Mouse (Mus musculus): ENCODE data around the gene Snrk. TPM values are rescaled to one million over a fixed set of nuclear protein-coding genes. Genes with fewer than 3 reads are reported as not detected.

Gene Snrk
- total and polyA plus RNA-seq, 3 experiments = 9.1 to 446 (median 10.7) TPM

DNA sequence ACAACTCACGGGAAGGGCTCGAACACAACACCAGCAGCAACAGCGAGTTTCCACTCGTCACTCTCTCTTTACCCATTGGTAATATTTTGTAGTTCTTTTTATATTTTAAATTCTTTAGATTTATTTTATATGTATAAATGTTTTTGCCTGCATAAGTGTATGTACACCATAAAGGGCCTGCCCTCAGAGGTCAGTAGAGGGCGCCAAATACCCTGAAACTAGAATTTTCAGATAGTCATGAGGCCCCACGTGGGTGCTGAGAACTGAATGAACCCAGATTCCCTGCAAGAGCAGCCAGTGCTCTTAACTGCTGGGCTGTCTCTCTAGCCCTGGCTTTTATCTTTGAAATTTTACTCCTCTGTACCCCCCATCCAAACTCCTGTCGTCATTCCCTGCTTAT, 87.4 kb downstream of the Snrk start:
- no peak for TF ChIP-seq MEF2A (IDR thresholded peaks at IDR 0.05; ENCODE audit: extremely low read depth, insufficient replicate concordance, low read depth, low read length, poor library complexity, severe bottlenecking)
- no peak for TF ChIP-seq SIN3A (IDR thresholded peaks at IDR 0.05; ENCODE audit: low read length)
- no peak for TF ChIP-seq E2F4 (IDR thresholded peaks at IDR 0.05; ENCODE audit: borderline replicate concordance, low read depth, low read length)
- 0 out of 2 replicates have a peak, but pooled peaks have one; percentile 8 for TF ChIP-seq USF1 (IDR thresholded peaks at IDR 0.05; ENCODE audit: low read depth, low read length)
- TF ChIP-seq TCF12 (IDR thresholded peaks at IDR 0.05; ENCODE audit: low read depth, low read length) = no peak
- TF ChIP-seq UBTF (IDR thresholded peaks at IDR 0.05; ENCODE audit: borderline replicate concordance, insufficient read depth, low read depth, low read length) = no peak
- no peak for TF ChIP-seq KAT2A (conservative IDR thresholded peaks at IDR 0.05; ENCODE audit: low read depth, low read length)
- TF ChIP-seq USF2 (IDR thresholded peaks at IDR 0.05; ENCODE audit: borderline replicate concordance in 1 of 2, insufficient read depth in 1 of 2, low read depth in 1 of 2, low read length in 2 of 2) = no peak
- TF ChIP-seq NRF1 (IDR thresholded peaks at IDR 0.05; ENCODE audit: insufficient read depth, low read depth, low read length, poor library complexity, severe bottlenecking) = no peak
- TF ChIP-seq MXI1 (IDR thresholded peaks at IDR 0.05; ENCODE audit: low read depth, low read length) = no peak
- TF ChIP-seq MYB (IDR thresholded peaks at IDR 0.05; ENCODE audit: low read depth, low read length) = no peak
- peak; percentile 29 to 51 (median 39); a peak in 4 of 6 replicates for TF ChIP-seq CTCF (IDR thresholded peaks at IDR 0.05 in 2 of 3, conservative IDR thresholded peaks at IDR 0.05 in 1 of 3; ENCODE audit: control insufficient read depth in 1 of 3, insufficient read depth in 1 of 3, low read depth in 2 of 3, low read length in 3 of 3, poor library complexity in 1 of 3, severe bottlenecking in 1 of 3)
- no peak for TF ChIP-seq MYC (IDR thresholded peaks at IDR 0.05; ENCODE audit: low read depth, low read length)
- TF ChIP-seq MAFK (IDR thresholded peaks at IDR 0.05; ENCODE audit: borderline replicate concordance, low read depth, low read length) = no peak
- no peak for TF ChIP-seq MAZ (IDR thresholded peaks at IDR 0.05; ENCODE audit: low read depth, low read length)
- no peak for TF ChIP-seq CHD1 (IDR thresholded peaks at IDR 0.05; ENCODE audit: low read depth, low read length)
- TF ChIP-seq ELF1 (IDR thresholded peaks at IDR 0.05; ENCODE audit: low read depth, low read length) = no peak
- TF ChIP-seq SMC3 (IDR thresholded peaks at IDR 0.05; ENCODE audit: low read depth, low read length) = no peak
- no peak for TF ChIP-seq POLR2AphosphoS2 (IDR thresholded peaks at IDR 0.05; ENCODE audit: low read length)
- no peak for TF ChIP-seq NELFE (IDR thresholded peaks at IDR 0.05; ENCODE audit: low read depth, low read length)
- TF ChIP-seq ZC3H11A (IDR thresholded peaks at IDR 0.05; ENCODE audit: low read depth, low read length) = peak; percentile 31; the same call in 1 of the 2 replicates
- TF ChIP-seq HCFC1 (IDR thresholded peaks at IDR 0.05; ENCODE audit: low read depth, low read length) = no peak
- no peak for TF ChIP-seq CHD2 (IDR thresholded peaks at IDR 0.05; ENCODE audit: low read length)
- no peak for TF ChIP-seq TAL1 (IDR thresholded peaks at IDR 0.05; ENCODE audit: low read length)
- no peak for TF ChIP-seq GABPA (IDR thresholded peaks at IDR 0.05; ENCODE audit: low read depth, low read length)
- no peak for TF ChIP-seq ZMIZ1 (IDR thresholded peaks at IDR 0.05; ENCODE audit: low read depth, low read length)
- no peak for TF ChIP-seq TBP (IDR thresholded peaks at IDR 0.05; ENCODE audit: low read depth, low read length)
- TF ChIP-seq RAD21 (IDR thresholded peaks at IDR 0.05; ENCODE audit: low read depth, low read length) = peak; percentile 51
- no peak for TF ChIP-seq MAX (IDR thresholded peaks at IDR 0.05; ENCODE audit: low read length)
- no peak for TF ChIP-seq EP300 (IDR thresholded peaks at IDR 0.05; ENCODE audit: low read depth in 1 of 2, low read length in 2 of 2)
- TF ChIP-seq ZNF384 (IDR thresholded peaks at IDR 0.05; ENCODE audit: low read depth, low read length) = no peak
- TF ChIP-seq ETS1 (IDR thresholded peaks at IDR 0.05; ENCODE audit: low read depth, low read length) = no peak
- DNase-seq (ENCODE audit: low read depth, low spot score) = peak; percentile 42
- H3K4me3 ChIP-seq (ENCODE audit: control insufficient read depth in 1 of 2, insufficient read depth in 1 of 2, low read depth in 2 of 2, low read length in 2 of 2) = no peak overlapping the region
- H3K9me3 ChIP-seq (replicated peaks; ENCODE audit: insufficient read depth, low read length) = no peaks in the 10 kb centered on the region
- no peaks in the 10 kb centered on the region for H3K79me2 ChIP-seq (ENCODE audit: control insufficient read depth, insufficient read depth, low read length, poor library complexity)
- no peak overlapping the region for H3K27ac ChIP-seq (ENCODE audit: control insufficient read depth, low read depth, low read length)
- no peak overlapping the region for H3K9ac ChIP-seq (ENCODE audit: control insufficient read depth, low read depth, low read length, poor library complexity, severe bottlenecking)
- H3K4me1 ChIP-seq (ENCODE audit: control insufficient read depth in 1 of 2, insufficient read depth in 2 of 2, low read length in 2 of 2) = no peaks in the 10 kb centered on the region
- H3K27me3 ChIP-seq (ENCODE audit: control insufficient read depth in 1 of 2, insufficient read depth in 2 of 2, low read length in 2 of 2) = no peaks in the 10 kb centered on the region; a peak in 1 of 4 replicates
- H3K36me3 ChIP-seq (ENCODE audit: control insufficient read depth in 1 of 2, insufficient read depth in 2 of 2, low read length in 2 of 2) = no peaks in the 10 kb centered on the region
